Comparison of ENCODE assay signal across 10 mouse cellular contexts in genomic region chr17:32904414-32904813, GRCm38 (mm10). TPM values are rescaled to one million over a fixed set of nuclear protein-coding genes. Genes with fewer than 3 reads are reported as not detected.
DNase-seq lines count a peak whose midpoint lies in the region; ATAC-seq and TF ChIP-seq lines count a peak whose summit lies in the region.
"Had no signal": no experiment of that assay in that cellular context is flagged by ENCODE, and none has a peak within 500 bp of the region (broad histone marks: within the 10 kb centered on the region; RNA-seq: fewer than 3 reads in every experiment).

No protein-coding gene starts in this region.

- CTCF ChIA-PET in Patski (lab: Charles Lee) = interaction anchor here (0.8 to 1.2 kb wide), 2 partner anchors 15 to 87 kb away, joined by 4 read pairs; no protein-coding TSS in a partner anchor

- no peaks in the 10 kb centered on the region for H3K36me3 ChIP-seq in liver, postnatal 0 days (replicated peaks; ENCODE audit: insufficient read depth, low read length)
- H3K36me3 ChIP-seq in forebrain, embryonic 12.5 days (replicated peaks) = no peaks in the 10 kb centered on the region
- H3K36me3 ChIP-seq: heart, embryonic 12.5 days; intestine, embryonic 15.5 days had no signal

- H3K4me1 ChIP-seq in liver, postnatal 0 days (ENCODE audit: insufficient read depth) = no peaks in the 10 kb centered on the region; the same call in 1 of the 2 replicates
- H3K4me1 ChIP-seq in forebrain, embryonic 12.5 days = 0 out of 2 replicates have a peak, but pooled peaks cover 2% of the 10 kb centered on the region
- H3K4me1 ChIP-seq: heart, embryonic 12.5 days had no signal

- no peak overlapping the region for H3K27ac ChIP-seq in liver, postnatal 0 days (ENCODE audit: low read depth)
- no peak overlapping the region for H3K27ac ChIP-seq in forebrain, embryonic 12.5 days
- H3K27ac ChIP-seq: intestine, embryonic 15.5 days had no signal

- TF ChIP-seq CTCF in liver, postnatal 0 days (IDR thresholded peaks at IDR 0.05; ENCODE audit: low read depth) = peak; percentile 61
- TF ChIP-seq CTCF in Patski (IDR thresholded peaks at IDR 0.05) = peak; percentile 67

- no peaks in the 10 kb centered on the region for H3K27me3 ChIP-seq in liver, postnatal 0 days (ENCODE audit: insufficient read depth, low read length)
- H3K27me3 ChIP-seq in Patski = peaks cover 23% of the 10 kb centered on the region
- peaks cover 15% of the 10 kb centered on the region; the same call in 1 of the 2 replicates for H3K27me3 ChIP-seq in forebrain, embryonic 12.5 days
- H3K27me3 ChIP-seq: intestine, embryonic 15.5 days had no signal

- no peak for TF ChIP-seq EP300 in liver, postnatal 0 days (IDR thresholded peaks at IDR 0.05; ENCODE audit: low read depth)

- no peak overlapping the region for H3K9ac ChIP-seq in liver, postnatal 0 days (replicated peaks)
- H3K9ac ChIP-seq in forebrain, embryonic 12.5 days = no peak overlapping the region
- H3K9ac ChIP-seq: heart, embryonic 12.5 days; intestine, embryonic 15.5 days had no signal

- H3K9me3 ChIP-seq in liver, postnatal 0 days (ENCODE audit: low read length) = no peaks in the 10 kb centered on the region
- no peaks in the 10 kb centered on the region for H3K9me3 ChIP-seq in forebrain, embryonic 12.5 days
- H3K9me3 ChIP-seq: heart, embryonic 12.5 days; intestine, embryonic 15.5 days had no signal

- POLR2A ChIA-PET in Patski (lab: Charles Lee) = interaction anchor here (1.0 kb wide), 1 partner anchor 13 kb away, joined by 3 read pairs; no protein-coding TSS in a partner anchor

- ATAC-seq in liver, postnatal 0 days = no peak
- no peak for ATAC-seq in Patski
- ATAC-seq in forebrain, embryonic 12.5 days (ENCODE audit: low FRiP score) = no peak

- H3K4me3 ChIP-seq in liver, postnatal 0 days (ENCODE audit: low read depth, low read length) = no peak overlapping the region
- no peak overlapping the region for H3K4me3 ChIP-seq in forebrain, embryonic 12.5 days (replicated peaks)
- H3K4me3 ChIP-seq: heart, embryonic 12.5 days; intestine, embryonic 15.5 days had no signal

- H3K4me2 ChIP-seq in liver, postnatal 0 days (ENCODE audit: low read depth, low read length) = no peak overlapping the region
- H3K4me2 ChIP-seq in forebrain, embryonic 12.5 days = no peak overlapping the region
- H3K4me2 ChIP-seq: heart, embryonic 12.5 days; intestine, embryonic 15.5 days had no signal

- in situ Hi-C loops in Patski (cut with MboI; ENCODE audit: low pct_unique_long_range_greater_than_20kb) = no loop called here

- 60% methylated on average over 2 of the region's 2 CpGs for WGBS in liver, postnatal 0 days (ENCODE audit: insufficient replicate concordance)
- WGBS in forebrain, embryonic 12.5 days = 71% methylated on average over 2 of the region's 2 CpGs

- DNase-seq in embryo, embryonic 10 days (ENCODE audit: low spot score) = peak; percentile 8
- no peak for DNase-seq in embryo, embryonic 9.5 days (ENCODE audit: extremely low spot score)
- DNase-seq in liver, postnatal 0 days = no peak
- DNase-seq in liver (no peak), Patski (ENCODE audit: low read depth, low spot score) (no peak)
- peak; percentile 17 for DNase-seq in retina, embryonic 14.5 days (ENCODE audit: low spot score)
- no peak for DNase-seq in urinary bladder, postnatal 36 days (ENCODE audit: low spot score in 2 of 2)

RNA-seq across cellular contexts. Expression of gene Cyp4f14, which starts 12.7 kb away (rescaled TPM):
- polyA plus RNA-seq in liver, postnatal 0 days (2015; fragmentation: Nextera tagmentation; extraction: Ambion mirVana) = 0.20 and 0.22 TPM in 2 replicates
- not detected for polyA plus RNA-seq in Patski (2021)
- not detected in 2 replicates for polyA plus RNA-seq in forebrain, embryonic 12.5 days (2016; fragmentation: Nextera tagmentation; extraction: Ambion mirVana)
- polyA plus RNA-seq: heart, embryonic 12.5 days had no signal

RNA-seq across cellular contexts. Expression of gene Zfp870, which starts 13.0 kb away (rescaled TPM):
- 1.4 and 1.7 TPM in 2 replicates for polyA plus RNA-seq in liver, postnatal 0 days (2015; fragmentation: Nextera tagmentation; extraction: Ambion mirVana)
- 6.5 TPM for polyA plus RNA-seq in Patski (2021)
- 7.7 and 10.3 TPM in 2 replicates for polyA plus RNA-seq in forebrain, embryonic 12.5 days (2016; fragmentation: Nextera tagmentation; extraction: Ambion mirVana)

RNA-seq across cellular contexts. Expression of gene Cyp4f13, which starts 42.8 kb away (rescaled TPM):
- 27.1 and 32.3 TPM in 2 replicates for polyA plus RNA-seq in liver, postnatal 0 days (2015; fragmentation: Nextera tagmentation; extraction: Ambion mirVana)
- 33.0 TPM for polyA plus RNA-seq in Patski (2021)
- polyA plus RNA-seq in forebrain, embryonic 12.5 days (2016; fragmentation: Nextera tagmentation; extraction: Ambion mirVana) = 4.3 and 7.0 TPM in 2 replicates

Comparison
In these comparisons a context has a peak if more than half of its experiments do, and no peak if none do; other contexts are left out.
1. DNase-seq: peak in embryo, embryonic 10 days (single experiment) and retina, embryonic 14.5 days (single experiment); none in embryo, embryonic 9.5 days (single experiment), liver, postnatal 0 days (single experiment), liver (single experiment), Patski (single experiment) and urinary bladder, postnatal 36 days (0 of 2).